7 mouse cellular contexts compared by ENCODE assay signal in genomic region chr17:46621324-46621723, GRCm38 (mm10). TPM values are rescaled to one million over a fixed set of nuclear protein-coding genes. Genes with fewer than 3 reads are reported as not detected.
DNase-seq lines count a peak whose midpoint lies in the region; ATAC-seq lines count a peak whose summit lies in the region.

No protein-coding gene starts in this region.

- H3K27ac ChIP-seq in embryonic facial prominence, embryonic 10.5 days (replicated peaks): peak overlapping the region; percentile 10; the same call in 1 of the 2 replicates
- H3K27ac ChIP-seq in hindbrain, embryonic 13.5 days: peak overlapping the region; percentile 67
- H3K27ac ChIP-seq in neural tube, embryonic 13.5 days (replicated peaks): peak overlapping the region; percentile 74

- H3K4me2 ChIP-seq in hindbrain, embryonic 13.5 days: peak overlapping the region; percentile 4; the same call in 1 of the 2 replicates
- peak overlapping the region; percentile 26 for H3K4me2 ChIP-seq in neural tube, embryonic 13.5 days

- 79% methylated on average over 15 of the region's 15 CpGs for WGBS in embryonic facial prominence, embryonic 10.5 days
- WGBS in hindbrain, embryonic 13.5 days: 66% methylated on average over 15 of the region's 15 CpGs
- 44% methylated on average over 15 of the region's 15 CpGs for WGBS in neural tube, embryonic 13.5 days

- no peaks in the 10 kb centered on the region for H3K9me3 ChIP-seq in embryonic facial prominence, embryonic 10.5 days
- no peaks in the 10 kb centered on the region for H3K9me3 ChIP-seq in hindbrain, embryonic 13.5 days
- no peaks in the 10 kb centered on the region for H3K9me3 ChIP-seq in neural tube, embryonic 13.5 days

- ATAC-seq in hindbrain, embryonic 13.5 days (ENCODE audit: low FRiP score): no peak
- no peak for ATAC-seq in neural tube, embryonic 13.5 days (ENCODE audit: low read depth)

- intact Hi-C loops in left cerebral cortex, postnatal 4 days (cut with DNase I): no loop called here

- H3K27me3 ChIP-seq in embryonic facial prominence, embryonic 10.5 days (replicated peaks; ENCODE audit: low read depth, poor library complexity, severe bottlenecking): no peaks in the 10 kb centered on the region
- H3K27me3 ChIP-seq in hindbrain, embryonic 13.5 days: no peaks in the 10 kb centered on the region
- no peaks in the 10 kb centered on the region for H3K27me3 ChIP-seq in neural tube, embryonic 13.5 days

- peaks cover 100% of the 10 kb centered on the region for H3K4me1 ChIP-seq in embryonic facial prominence, embryonic 10.5 days
- peaks cover 85% of the 10 kb centered on the region for H3K4me1 ChIP-seq in hindbrain, embryonic 13.5 days (replicated peaks)
- peaks cover 93% of the 10 kb centered on the region for H3K4me1 ChIP-seq in neural tube, embryonic 13.5 days (replicated peaks)

- no peak overlapping the region for H3K4me3 ChIP-seq in embryonic facial prominence, embryonic 10.5 days
- no peak overlapping the region for H3K4me3 ChIP-seq in hindbrain, embryonic 13.5 days
- no peak overlapping the region for H3K4me3 ChIP-seq in neural tube, embryonic 13.5 days

- peak; percentile 34 for DNase-seq in urinary bladder, postnatal 14 days (ENCODE audit: low spot score)
- no peak for DNase-seq in urinary bladder, postnatal 10 days (ENCODE audit: low spot score)
- no peak for DNase-seq in embryonic facial prominence, embryonic 10.5 days (ENCODE audit: low spot score)
- DNase-seq in left cerebral cortex, postnatal 4 days: peak; percentile 58
- DNase-seq in yolk sac, embryonic 10.5 days (ENCODE audit: low spot score): no peak

- H3K9ac ChIP-seq in hindbrain, embryonic 13.5 days: no peak overlapping the region
- peak overlapping the region; percentile 47 for H3K9ac ChIP-seq in neural tube, embryonic 13.5 days

- H3K36me3 ChIP-seq in embryonic facial prominence, embryonic 10.5 days (replicated peaks): peaks cover 5% of the 10 kb centered on the region; the same call in 1 of the 2 replicates
- no peaks in the 10 kb centered on the region for H3K36me3 ChIP-seq in hindbrain, embryonic 13.5 days
- H3K36me3 ChIP-seq in neural tube, embryonic 13.5 days: no peaks in the 10 kb centered on the region

RNA-seq across cellular contexts. Expression of gene Ptk7, which starts 8.0 kb away (rescaled TPM):
- 92.5 and 95.1 TPM in 2 replicates for polyA plus RNA-seq in embryonic facial prominence, embryonic 10.5 days (2016; fragmentation: Nextera tagmentation; extraction: Ambion mirVana)
- 39.9 and 40.7 TPM in 2 replicates for polyA plus RNA-seq in hindbrain, embryonic 13.5 days (2015; fragmentation: Nextera tagmentation; extraction: Ambion mirVana)
- total RNA-seq in left cerebral cortex, postnatal 4 days (2021): 10 to 100 TPM; 29.8 to 30.6 TPM
- 38.7 and 41.3 TPM in 2 replicates for polyA plus RNA-seq in neural tube, embryonic 13.5 days (2015; fragmentation: Nextera tagmentation; extraction: Ambion mirVana)

RNA-seq across cellular contexts. Expression of gene Klc4, which starts 24.5 kb away (rescaled TPM):
- 29.0 and 32.0 TPM in 2 replicates for polyA plus RNA-seq in embryonic facial prominence, embryonic 10.5 days (2016; fragmentation: Nextera tagmentation; extraction: Ambion mirVana)
- polyA plus RNA-seq in hindbrain, embryonic 13.5 days (2015; fragmentation: Nextera tagmentation; extraction: Ambion mirVana): 45.1 and 45.9 TPM in 2 replicates
- 10 to 100 TPM; 18.9 to 20.4 TPM for total RNA-seq in left cerebral cortex, postnatal 4 days (2021)
- 41.8 and 45.3 TPM in 2 replicates for polyA plus RNA-seq in neural tube, embryonic 13.5 days (2015; fragmentation: Nextera tagmentation; extraction: Ambion mirVana)

RNA-seq across cellular contexts. Expression of gene Mrpl2, which starts 24.7 kb away (rescaled TPM):
- 124 and 142 TPM in 2 replicates for polyA plus RNA-seq in embryonic facial prominence, embryonic 10.5 days (2016; fragmentation: Nextera tagmentation; extraction: Ambion mirVana)
- 73.5 and 75.6 TPM in 2 replicates for polyA plus RNA-seq in hindbrain, embryonic 13.5 days (2015; fragmentation: Nextera tagmentation; extraction: Ambion mirVana)
- 10 to 100 TPM; 34.3 to 43.6 TPM for total RNA-seq in left cerebral cortex, postnatal 4 days (2021)
- 63.2 and 70.1 TPM in 2 replicates for polyA plus RNA-seq in neural tube, embryonic 13.5 days (2015; fragmentation: Nextera tagmentation; extraction: Ambion mirVana)

RNA-seq across cellular contexts. Expression of gene Cul7, which starts 28.8 kb away (rescaled TPM):
- polyA plus RNA-seq in embryonic facial prominence, embryonic 10.5 days (2016; fragmentation: Nextera tagmentation; extraction: Ambion mirVana): 44.3 and 46.9 TPM in 2 replicates
- 40.0 and 41.2 TPM in 2 replicates for polyA plus RNA-seq in hindbrain, embryonic 13.5 days (2015; fragmentation: Nextera tagmentation; extraction: Ambion mirVana)
- total RNA-seq in left cerebral cortex, postnatal 4 days (2021): 10 to 100 TPM; 64.7 to 71.0 TPM
- polyA plus RNA-seq in neural tube, embryonic 13.5 days (2015; fragmentation: Nextera tagmentation; extraction: Ambion mirVana): 40.0 and 41.7 TPM in 2 replicates

RNA-seq across cellular contexts. Expression of gene Rrp36, which starts 52.8 kb away (rescaled TPM):
- 61.4 and 68.9 TPM in 2 replicates for polyA plus RNA-seq in embryonic facial prominence, embryonic 10.5 days (2016; fragmentation: Nextera tagmentation; extraction: Ambion mirVana)
- 52.3 and 56.2 TPM in 2 replicates for polyA plus RNA-seq in hindbrain, embryonic 13.5 days (2015; fragmentation: Nextera tagmentation; extraction: Ambion mirVana)
- 10 to 100 TPM; 19.0 to 22.7 TPM for total RNA-seq in left cerebral cortex, postnatal 4 days (2021)
- polyA plus RNA-seq in neural tube, embryonic 13.5 days (2015; fragmentation: Nextera tagmentation; extraction: Ambion mirVana): 47.7 and 53.5 TPM in 2 replicates

Comparison
In these comparisons a context has a peak if more than half of its experiments do, and no peak if none do; other contexts are left out.
1. DNase-seq: peak in urinary bladder, postnatal 14 days (single experiment) and left cerebral cortex, postnatal 4 days (single experiment); none in urinary bladder, postnatal 10 days (single experiment), embryonic facial prominence, embryonic 10.5 days (single experiment) and yolk sac, embryonic 10.5 days (single experiment).
2. H3K27ac ChIP-seq: peak in every context shown above with its lines; median percentile 74 in neural tube, embryonic 13.5 days; 67 in hindbrain, embryonic 13.5 days; 10 in embryonic facial prominence, embryonic 10.5 days.